Mouse (Mus musculus) left cerebral cortex, postnatal 10 days (tissue): ENCODE results near the gene Ano2. TPM values are rescaled to one million over a fixed set of nuclear protein-coding genes. Genes with fewer than 3 reads are reported as not detected.
A peak's percentile ranks its signal among the peaks of the same experiment; 100 is the strongest.

Experiments used
- DNase-seq, 2 experiments: peaks; one replicate each; pipeline ENCODE4 v3.0.0; 2021 to 2022; ENCODE audit warnings: low spot score in 2 of 2, mixed read lengths in 1 of 2; ENCODE audit errors: extremely low spot score in 1 of 2
- intact Hi-C: fragments of 180-260 bp; cut with DNase I; formaldehyde crosslinking; loops from one replicate; pipeline ENCODE4 v1.15.1; 2025
- total RNA-seq, 2 experiments: library from RNA; stranded (reverse); gene quantifications; 2 replicates each; pipeline ENCODE4 v1.2.3; 2021

The Ano2 gene
- 1 to 10 TPM; 2.0 to 2.9 TPM for total RNA-seq

GRCm38 (mm10) chr6:125690057-125690703, at the start of gene Ano2:
TSS of gene Ano2 (plus strand) at chr6:125690419.
- intact Hi-C loops = no loop called here
- peak; percentile 2 to 31 for DNase-seq

GRCm38 (mm10) chr6:125640486-125640885, 49.7 kb upstream of the Ano2 start:
- no peak for DNase-seq
- intact Hi-C loops = no loop called here

- intact Hi-C loops = no loop called here
- no peak for DNase-seq
Observed at GRCm38 (mm10) chr6:125641146-125641545, 49.1 kb upstream of the Ano2 start.

DNA sequence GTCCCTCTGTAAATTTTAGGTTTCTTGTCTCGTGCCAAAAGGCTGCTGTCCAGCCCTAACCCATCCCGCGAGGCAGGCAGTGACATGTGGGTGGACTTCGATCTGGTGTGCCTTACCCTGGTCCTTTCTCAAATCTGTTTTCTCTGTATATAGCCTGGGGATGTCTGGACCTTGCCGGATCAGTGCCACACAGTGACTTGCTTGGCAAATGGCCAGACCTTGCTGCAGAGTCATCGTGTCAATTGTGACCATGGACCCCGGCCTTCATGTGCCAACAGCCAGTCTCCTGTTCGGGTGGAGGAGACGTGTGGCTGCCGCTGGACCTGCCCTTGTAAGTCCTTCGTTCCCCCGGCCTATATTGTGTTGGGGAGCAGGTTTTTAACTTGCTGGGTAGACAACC, 41.3 kb upstream of the Ano2 start:
- intact Hi-C loops = no loop called here
- no peak for DNase-seq

DNA sequence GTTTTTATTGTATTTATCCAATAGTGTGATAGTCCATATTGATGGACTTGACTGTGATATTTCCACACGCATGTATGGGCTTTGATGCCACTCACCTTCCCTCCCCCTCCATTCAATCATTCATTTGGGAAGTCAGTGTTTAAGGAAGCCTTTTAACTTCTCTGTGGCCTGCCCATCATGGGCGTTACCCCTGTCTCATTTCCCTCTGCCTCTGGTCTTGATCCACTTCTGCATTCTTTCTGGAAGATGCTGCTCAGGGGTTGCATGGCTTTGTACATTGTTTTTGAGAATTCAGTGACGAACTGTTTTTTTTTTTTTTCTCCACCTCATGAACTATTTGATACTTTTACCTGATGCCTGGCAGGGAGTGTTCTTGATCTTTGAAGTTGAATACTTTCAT, 38.9 kb upstream of the Ano2 start:
- no peak for DNase-seq
- intact Hi-C loops = no loop called here

DNA sequence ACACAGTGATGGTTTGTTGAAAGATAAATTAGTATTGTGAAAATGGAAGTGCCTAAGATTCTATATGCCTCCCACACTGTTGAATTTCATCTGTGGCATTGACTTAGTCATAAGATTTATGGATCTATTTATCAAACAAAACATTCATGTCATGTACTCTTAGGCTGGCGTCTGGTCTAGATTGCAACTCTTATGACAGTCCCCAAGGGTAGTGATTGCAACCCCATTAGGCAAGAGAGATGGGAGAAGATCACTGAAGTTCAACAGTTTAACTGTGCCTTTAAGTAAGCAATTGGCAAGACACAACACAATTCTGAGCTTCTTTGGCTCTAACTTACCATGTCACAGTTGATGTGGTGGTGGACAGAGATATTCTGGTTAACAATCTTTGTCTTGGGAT, 36.8 kb upstream of the Ano2 start:
- intact Hi-C loops = no loop called here

DNA sequence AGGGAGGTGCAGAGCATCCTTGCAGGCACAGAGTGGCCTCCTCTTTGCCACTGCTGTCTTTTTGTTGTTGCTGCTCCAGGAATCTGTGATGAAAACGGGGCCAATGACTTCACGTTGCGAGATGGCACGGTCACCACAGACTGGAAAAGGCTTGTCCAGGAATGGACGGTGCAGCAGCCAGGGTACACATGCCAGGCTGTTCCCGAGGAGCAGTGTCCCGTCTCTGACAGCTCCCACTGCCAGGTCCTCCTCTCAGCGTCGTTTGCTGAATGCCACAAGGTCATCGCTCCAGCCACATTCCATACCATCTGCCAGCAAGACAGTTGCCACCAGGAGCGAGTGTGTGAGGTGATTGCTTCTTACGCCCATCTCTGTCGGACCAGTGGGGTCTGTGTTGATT, 33.3 kb upstream of the Ano2 start:
- DNase-seq = no peak
- intact Hi-C loops = no loop called here

More for the DNA sequence above, 36.8 kb upstream of the Ano2 start:
- no peak for DNase-seq

DNA sequence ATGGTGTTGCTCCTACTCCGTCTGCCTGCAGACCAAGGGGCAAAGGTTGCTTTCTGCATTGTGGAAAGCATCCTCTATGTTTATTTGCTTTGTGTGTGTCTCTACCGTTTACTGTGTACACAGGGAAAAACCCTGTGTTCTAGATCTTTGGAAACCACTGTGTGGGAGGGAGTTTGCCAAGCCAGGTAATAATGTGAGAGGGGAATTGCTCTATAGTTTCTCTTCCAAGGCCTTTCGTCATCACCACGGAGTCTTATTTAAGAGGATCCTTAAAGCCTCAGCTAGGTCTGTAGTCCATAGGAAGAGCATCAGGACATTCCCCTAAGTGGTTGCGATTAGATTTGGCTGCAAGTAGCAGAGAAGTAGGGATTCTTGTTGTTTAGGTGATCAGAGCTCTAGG, 32.3 kb upstream of the Ano2 start:
- intact Hi-C loops = no loop called here
- no peak for DNase-seq

GRCm38 (mm10) chr6:125661106-125661877, 28.9 kb upstream of the Ano2 start:
- intact Hi-C loops = loop anchor here (5.0 kb wide), 1 partner anchor 39 kb away; no protein-coding TSS in a partner anchor
- DNase-seq = peak; percentile 11 to 83

DNA sequence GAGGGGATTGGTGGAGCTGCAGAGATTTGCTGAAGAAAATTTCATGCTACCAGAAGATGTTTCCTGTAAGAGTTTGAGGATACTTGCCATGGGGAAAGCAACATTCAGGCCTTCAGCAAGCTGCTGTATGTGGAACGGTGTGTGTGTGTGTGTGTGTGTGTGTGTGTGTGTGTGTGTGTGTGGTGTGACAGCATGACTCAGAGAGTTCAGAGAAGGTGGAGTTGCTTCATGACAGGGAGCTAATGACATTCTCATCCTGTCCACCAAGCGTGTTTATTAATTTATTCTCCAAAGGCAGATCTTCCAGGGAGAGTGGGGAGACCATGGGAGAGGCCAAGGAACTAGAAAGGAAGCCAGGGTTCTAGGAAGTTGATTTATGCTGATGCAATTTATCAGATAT, 26.3 kb upstream of the Ano2 start:
- DNase-seq = no peak
- intact Hi-C loops = loop anchor here (5.0 kb wide), 1 partner anchor 42 kb away; no protein-coding TSS in a partner anchor

- intact Hi-C loops = no loop called here
- no peak for DNase-seq
Observed at GRCm38 (mm10) chr6:125671835-125672234, 18.4 kb upstream of the Ano2 start.

GRCm38 (mm10) chr6:125678492-125678891, 11.7 kb upstream of the Ano2 start:
- no peak for DNase-seq
- intact Hi-C loops = no loop called here

DNA sequence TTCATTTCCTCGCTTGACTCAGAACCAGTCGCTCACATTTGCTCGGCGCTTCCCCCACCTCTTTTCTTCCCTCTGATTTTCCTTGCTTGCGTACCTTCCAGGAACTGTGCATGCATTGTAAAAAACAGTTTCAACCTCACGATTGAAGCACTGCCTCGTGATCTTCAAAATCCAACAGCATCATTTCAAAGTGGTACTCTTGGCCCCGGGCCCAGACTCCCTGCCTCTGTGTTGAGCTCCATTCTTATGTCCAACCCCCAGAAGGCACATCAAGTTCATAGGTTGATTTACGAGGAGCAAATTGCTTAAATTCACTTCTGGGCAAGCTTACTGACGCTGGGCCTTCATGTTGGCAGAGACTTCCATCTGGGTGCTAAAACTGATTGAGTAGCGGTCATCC, 9.6 kb upstream of the Ano2 start:
- intact Hi-C loops = no loop called here

GRCm38 (mm10) chr6:125685420-125685819, 4.8 kb upstream of the Ano2 start:
- no peak for DNase-seq
- intact Hi-C loops = no loop called here

More for the DNA sequence above, 9.6 kb upstream of the Ano2 start:
- DNase-seq = no peak

DNA sequence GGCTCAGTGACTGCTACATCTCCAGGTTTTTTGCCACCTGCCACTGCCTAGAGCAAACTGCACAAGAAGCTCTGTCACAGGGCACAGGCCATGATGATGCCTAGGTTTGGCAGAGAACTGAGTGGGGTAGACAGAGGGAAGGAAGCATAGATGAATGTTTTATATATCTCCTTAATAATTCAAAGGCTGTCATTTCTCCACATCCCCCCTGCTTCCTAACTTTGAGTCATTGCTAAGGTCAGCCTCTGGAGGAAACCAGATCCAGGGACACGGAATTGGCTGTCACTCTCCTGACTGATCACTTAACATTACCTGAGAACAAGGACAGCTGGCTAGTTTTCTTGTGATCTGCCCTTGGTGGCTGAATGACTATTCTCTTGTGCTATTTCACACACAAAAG, 2.2 kb upstream of the Ano2 start:
- DNase-seq = no peak

DNA sequence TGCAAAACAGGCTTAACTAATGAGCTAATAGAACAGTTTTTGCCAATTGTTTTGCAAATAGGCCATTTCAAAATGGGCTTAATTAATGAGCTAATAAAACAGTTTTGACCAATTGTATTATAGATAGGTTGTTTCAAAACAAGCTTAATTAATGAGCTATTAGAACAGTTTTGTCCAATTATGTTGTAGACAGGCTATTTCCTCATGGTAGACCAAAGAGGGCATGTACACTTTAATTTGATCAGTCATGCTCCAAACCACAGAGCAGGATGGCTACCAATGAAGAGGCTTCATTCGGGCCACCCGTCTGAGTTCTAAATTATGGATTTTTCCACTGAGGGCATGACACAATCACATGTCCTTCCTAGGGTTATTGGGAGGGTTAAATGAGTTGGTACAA, 10.9 kb downstream of the Ano2 start:
- intact Hi-C loops = no loop called here
- DNase-seq = no peak

More for the DNA sequence above, 2.2 kb upstream of the Ano2 start:
- intact Hi-C loops = no loop called here

DNA sequence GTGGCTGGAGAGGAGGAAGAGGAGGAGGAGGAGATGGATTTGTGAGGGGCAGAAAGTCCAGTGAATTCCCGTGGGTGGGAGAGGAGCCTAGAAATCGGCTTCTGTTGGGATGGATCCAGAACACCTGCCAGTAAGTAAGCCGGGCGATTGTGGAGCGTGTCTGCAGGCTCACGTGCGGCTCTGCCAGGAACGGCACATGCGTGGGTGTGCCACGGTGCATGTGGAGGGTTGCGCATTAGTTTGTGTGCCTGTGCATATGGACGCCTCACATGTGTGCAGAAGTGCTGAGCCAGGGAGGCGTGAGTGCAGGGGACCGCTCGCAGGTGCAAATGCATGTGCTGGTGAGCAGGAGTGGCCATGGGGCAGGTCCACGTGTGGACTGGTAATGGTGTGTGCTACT, 21.0 kb downstream of the Ano2 start:
- intact Hi-C loops = no loop called here
- peak; percentile 5 to 40 for DNase-seq

DNA sequence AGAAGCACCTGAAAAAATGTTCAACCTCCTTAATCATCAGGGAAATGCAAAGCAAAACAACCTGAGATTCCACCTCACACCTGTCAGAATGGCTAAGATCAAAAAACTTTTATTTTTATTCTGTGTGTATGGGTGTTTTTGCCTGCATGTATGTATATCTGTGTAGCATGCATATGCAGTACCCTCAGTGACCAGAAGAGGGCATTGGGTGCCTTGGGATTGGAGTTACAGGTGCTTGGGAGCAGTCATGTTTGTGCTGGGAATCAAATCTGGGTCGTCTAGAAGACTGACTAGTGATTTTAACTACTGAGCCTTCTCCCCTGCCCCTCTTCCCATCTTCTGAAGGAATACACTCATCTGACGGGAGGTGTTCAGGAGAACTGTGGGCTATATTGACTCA, 36.2 kb downstream of the Ano2 start:
- no peak for DNase-seq
- intact Hi-C loops = no loop called here

GRCm38 (mm10) chr6:125727484-125727911, 37.3 kb downstream of the Ano2 start:
- intact Hi-C loops = no loop called here
- no peak for DNase-seq

- no peak for DNase-seq
- intact Hi-C loops = no loop called here
Observed at GRCm38 (mm10) chr6:125729471-125729870, 39.3 kb downstream of the Ano2 start.
